Mouse (Mus musculus) ovary, adult 10 weeks (tissue): Measurements from ENCODE around the gene Enpp7. TPM values are rescaled to one million over a fixed set of nuclear protein-coding genes. Genes with fewer than 3 reads are reported as not detected.

Source experiments
- polyA plus RNA-seq: library from polyadenylated mRNA; stranded (reverse); fragments of 350-450 nt; fragmentation: Illumina TruSeq; extraction: RNeasy Lipid Tissue Mini Kit (QIAGEN cat#74804); gene quantifications from one replicate; pipeline ENCODE4 v1.2.3, GENCODE M21; 2014

Gene Enpp7
- not detected for polyA plus RNA-seq

GRCm38 (mm10) chr11:118987999-118988398, at the start of gene Enpp7:
Enpp7 (plus strand) TSS chr11:118988188.

GRCm38 (mm10) chr11:119022895-119023615, 35.1 kb downstream of the Enpp7 start, which contains the start of gene Cbx2:
Cbx2 (plus strand) TSS chr11:119022962.

GRCm38 (mm10) chr11:119040600-119041324, 52.8 kb downstream of the Enpp7 start, which contains the start of gene Cbx8:
Cbx8 (minus strand) TSS chr11:119040969.

Other genes with a start within 250 kb of the Enpp7 start
- gene Rbfox3, start 76.6 kb upstream of the Enpp7 start, polyA plus RNA-seq, result 0.26 TPM
- 1.3 TPM for gene Cbx2, start 34.8 kb downstream of the Enpp7 start, polyA plus RNA-seq
- gene Cbx8, start 52.8 kb downstream of the Enpp7 start, polyA plus RNA-seq, result 1.3 TPM
- 8.6 TPM for gene Cbx4, start 98.0 kb downstream of the Enpp7 start, polyA plus RNA-seq
- 3.1 TPM for gene Tbc1d16, start 240.3 kb downstream of the Enpp7 start, polyA plus RNA-seq
- 1.7 TPM for gene Ccdc40, start 240.4 kb downstream of the Enpp7 start, polyA plus RNA-seq